Mouse (Mus musculus): ENCODE results near the gene Gm10337.

The Gm10337 gene

GRCm38 (mm10) chr15:102517976-102518858, 14.7 kb downstream of the Gm10337 start, which contains the start of gene Tarbp2:
TSS of gene Tarbp2 (plus strand) at chr15:102518192.
- peak; percentile 100 for DNase-seq

- DNase-seq, result no peak
These were observed 15.3 kb downstream of the Gm10337 start for GRCm38 (mm10) chr15:102518859-102519201.

GRCm38 (mm10) chr15:102519211-102520141, 16.0 kb downstream of the Gm10337 start:
- no peak for DNase-seq

GRCm38 (mm10) chr15:102520416-102520815, 16.9 kb downstream of the Gm10337 start:
- DNase-seq, result no peak

GRCm38 (mm10) chr15:102521480-102521879, 18.0 kb downstream of the Gm10337 start:
- no peak for DNase-seq

DNA sequence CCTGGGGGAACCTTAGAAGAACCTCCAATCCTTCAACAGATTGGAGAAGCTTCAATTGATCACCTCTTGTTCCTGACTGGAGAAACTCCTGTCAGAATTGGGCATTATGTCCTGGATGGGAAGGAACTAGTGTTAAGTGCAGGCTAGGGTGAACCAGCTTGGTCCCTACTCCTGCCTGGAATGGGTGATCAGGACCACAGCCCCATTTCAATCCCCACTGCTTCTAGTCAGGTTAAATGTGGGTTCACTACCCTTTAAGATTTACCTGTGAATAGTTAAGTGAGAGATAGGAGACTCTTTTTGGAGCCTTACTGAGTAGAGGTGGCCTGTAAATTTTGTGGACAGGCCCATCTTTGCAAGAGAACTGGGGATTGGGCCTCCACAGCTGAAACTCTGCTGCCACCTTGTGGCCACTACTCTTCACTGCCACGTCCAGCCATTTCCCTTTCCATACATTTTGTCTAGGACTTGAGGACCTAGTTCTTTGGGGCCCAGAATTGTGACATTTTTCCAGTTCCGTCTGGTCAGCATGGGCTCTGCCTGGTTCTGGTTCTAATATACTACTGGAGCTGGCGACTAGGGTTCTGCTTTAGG, 21.5 kb downstream of the Gm10337 start, which contains the start of gene Npff:
Gene Npff, minus strand, starts transcription at position 51 of the 594 bp plus-strand sequence.
- peak in 1 of 2 experiments; percentile 58 for DNase-seq

- DNase-seq, result no peak
These were observed 22.8 kb downstream of the Gm10337 start for GRCm38 (mm10) chr15:102526111-102527002.

GRCm38 (mm10) chr15:102527936-102528335, 24.4 kb downstream of the Gm10337 start:
- DNase-seq, result no peak

DNA sequence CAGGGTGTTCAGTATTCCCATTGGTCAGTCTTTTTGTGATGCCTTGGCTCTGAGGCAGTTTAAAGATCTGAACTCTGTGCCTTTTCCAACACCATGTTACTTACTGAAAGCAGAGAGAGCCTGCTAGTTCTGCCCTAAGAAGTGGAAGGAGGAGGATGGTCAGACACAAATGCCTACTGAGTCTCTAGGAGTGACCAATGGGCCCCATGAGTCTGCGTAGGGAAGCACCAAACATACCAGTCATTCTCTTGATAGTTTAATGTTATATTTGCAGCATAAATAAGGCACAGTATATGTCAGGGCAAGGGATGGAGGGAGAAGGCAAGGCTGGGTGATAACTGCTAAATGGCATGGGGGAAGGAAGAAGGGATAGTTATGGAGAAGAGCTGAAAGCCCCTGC, 24.9 kb downstream of the Gm10337 start:
- no peak for DNase-seq

GRCm38 (mm10) chr15:102530566-102530965, 27.0 kb downstream of the Gm10337 start:
- DNase-seq, result no peak

DNA sequence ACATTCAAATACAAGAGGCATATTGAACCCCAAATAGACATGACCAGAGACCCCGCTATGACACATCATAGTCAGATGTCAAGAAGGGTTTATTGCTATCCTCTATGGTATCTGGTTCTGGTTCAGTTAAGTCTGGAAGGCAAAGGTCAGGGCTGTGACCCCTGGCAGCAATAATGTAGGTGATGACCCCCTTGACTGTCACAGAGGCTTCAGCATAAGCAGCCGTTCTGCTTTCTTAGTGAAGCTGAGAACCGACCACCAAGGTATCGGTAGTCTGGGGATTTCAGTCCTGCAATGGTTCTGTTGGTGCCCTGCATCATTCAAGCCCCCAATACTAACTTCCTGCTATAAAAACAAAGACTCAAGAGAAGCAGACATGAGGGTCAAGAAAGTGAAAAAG, 28.1 kb downstream of the Gm10337 start:
- no peak for DNase-seq

DNA sequence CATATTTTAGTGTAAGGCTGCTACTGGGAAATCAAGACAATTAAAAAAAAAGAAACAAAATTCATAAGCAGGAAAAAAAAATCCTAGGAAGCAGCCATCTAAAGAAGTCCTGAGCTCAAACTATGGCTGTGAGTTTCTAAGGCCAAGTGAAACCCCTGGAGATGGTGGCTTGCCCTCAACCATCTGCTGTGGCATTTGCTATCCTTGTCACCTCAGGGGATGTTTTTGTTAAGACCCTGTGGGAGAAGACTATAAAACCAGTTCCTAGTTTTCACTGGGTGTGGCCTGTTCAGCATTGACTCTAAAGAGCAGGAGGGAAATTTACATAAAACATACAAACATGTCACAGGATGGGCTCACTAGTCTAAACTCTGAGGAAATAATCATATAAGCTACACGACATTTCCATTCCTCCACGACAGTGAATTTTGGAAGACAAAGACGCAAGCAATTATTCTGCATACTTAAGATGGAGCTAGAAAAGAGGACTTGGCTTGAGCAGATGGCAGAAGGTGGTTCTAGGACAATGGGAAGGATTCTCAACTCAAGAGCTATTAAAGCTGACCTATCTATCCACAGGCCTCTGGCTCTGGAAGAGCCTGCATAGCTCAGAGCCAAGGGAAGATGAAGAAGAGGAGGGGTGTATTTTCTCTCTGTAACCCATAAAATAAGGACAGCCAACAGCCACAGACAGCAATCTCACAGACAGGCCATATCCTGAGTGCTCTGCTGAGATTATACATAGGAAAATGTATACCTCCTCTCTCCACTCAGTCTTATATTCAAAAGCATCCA, 28.8 kb downstream of the Gm10337 start:
- no peak for DNase-seq

DNA sequence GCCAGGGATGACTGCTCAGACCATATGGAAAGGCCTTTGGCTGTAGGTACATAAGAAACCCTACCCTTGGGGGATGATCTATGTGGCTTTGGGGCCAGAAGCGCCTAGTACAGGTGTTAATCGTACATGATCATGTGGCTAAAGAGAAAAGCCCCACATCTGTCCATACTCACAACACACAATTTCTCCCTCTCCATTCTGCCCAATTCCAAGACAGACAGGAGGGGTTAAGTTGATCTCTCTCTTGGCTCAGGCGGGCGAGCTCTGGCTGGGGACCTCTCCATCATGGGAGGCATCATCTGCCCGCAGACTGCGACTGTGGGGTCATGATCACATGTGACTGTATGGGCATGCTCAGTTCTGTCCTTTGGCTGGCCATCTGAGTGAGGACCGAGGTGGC, 30.4 kb downstream of the Gm10337 start:
- no peak for DNase-seq

DNA sequence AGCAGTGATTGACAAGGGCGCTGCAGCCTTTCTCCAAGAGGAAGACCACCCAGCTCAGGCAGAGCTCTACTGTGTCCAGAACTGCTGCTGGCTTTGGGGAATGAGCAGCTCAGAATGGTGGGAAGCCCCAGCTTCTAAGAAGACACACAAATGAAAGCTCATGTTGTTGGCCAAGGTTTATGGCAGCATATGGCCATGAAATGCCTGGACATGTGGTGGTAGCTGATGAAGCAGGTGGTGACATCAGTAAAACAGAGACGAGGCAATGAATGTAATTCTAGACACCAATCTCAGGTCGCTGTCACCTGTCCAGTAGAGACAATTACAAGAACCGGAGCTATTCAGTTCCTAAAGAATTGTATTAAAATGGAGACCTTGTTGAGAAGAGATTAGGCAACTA, 41.3 kb downstream of the Gm10337 start:
- DNase-seq, result no peak

- no peak for DNase-seq
These were observed 42.7 kb downstream of the Gm10337 start for GRCm38 (mm10) chr15:102546246-102546645.

- DNase-seq, result no peak
These were observed 43.3 kb downstream of the Gm10337 start for GRCm38 (mm10) chr15:102546677-102547427.

GRCm38 (mm10) chr15:102547478-102547877, 44.0 kb downstream of the Gm10337 start:
- no peak for DNase-seq

DNA sequence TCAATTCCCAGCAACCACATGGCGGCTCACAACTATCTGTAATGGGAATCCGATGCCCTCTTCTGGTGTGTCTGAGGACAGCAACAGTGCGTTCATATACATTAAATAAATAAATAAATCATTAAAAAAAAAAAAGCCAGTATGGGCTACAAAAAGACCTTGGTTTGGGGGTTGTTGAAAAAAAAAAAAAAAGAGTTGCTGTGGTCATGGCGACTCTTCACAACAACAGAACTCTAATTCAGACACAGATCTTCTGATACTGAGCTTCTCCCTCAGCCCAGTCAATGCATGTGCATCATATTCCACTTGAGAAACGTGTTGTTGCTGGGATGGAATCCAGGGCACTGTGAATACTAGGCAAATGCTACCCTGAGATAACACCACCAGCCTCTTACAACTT, 49.1 kb downstream of the Gm10337 start:
- DNase-seq, result no peak
